Mouse (Mus musculus) lung, postnatal 36 days (tissue): ENCODE results near the gene Hdac5.

Experiments used
- DNase-seq: peaks from one replicate; pipeline ENCODE4 v3.0.0; 2022; ENCODE audit warnings: mixed read lengths

Hdac5 gene

GRCm38 (mm10) chr11:102230006-102230741 is at the start of gene Hdac5:
Gene Hdac5 (minus strand): TSS chr11:102230166.
- peak; percentile 100 for DNase-seq

GRCm38 (mm10) chr11:102279595-102279994 is 49.6 kb upstream of the Hdac5 start:
- no peak for DNase-seq

GRCm38 (mm10) chr11:102277754-102278153 is 47.8 kb upstream of the Hdac5 start:
- DNase-seq, result no peak

GRCm38 (mm10) chr11:102276411-102276915 is 46.5 kb upstream of the Hdac5 start:
- no peak for DNase-seq

GRCm38 (mm10) chr11:102268520-102269244 is 38.7 kb upstream of the Hdac5 start, which contains the start of gene Asb16:
Gene Asb16 (plus strand): TSS chr11:102268743.
- no peak for DNase-seq

GRCm38 (mm10) chr11:102267480-102267879 is 37.5 kb upstream of the Hdac5 start:
- peak; percentile 85 for DNase-seq

- no peak for DNase-seq
These were observed 36.8 kb upstream of the Hdac5 start for GRCm38 (mm10) chr11:102266631-102267355.

- DNase-seq, result no peak
These were observed 35.9 kb upstream of the Hdac5 start for GRCm38 (mm10) chr11:102265816-102266215.

- no peak for DNase-seq
These were observed 33.2 kb upstream of the Hdac5 start for GRCm38 (mm10) chr11:102263211-102263610.

- DNase-seq, result no peak
These were observed 28.6 kb upstream of the Hdac5 start for GRCm38 (mm10) chr11:102258521-102258920.

GRCm38 (mm10) chr11:102258095-102258494 is 28.1 kb upstream of the Hdac5 start:
- no peak for DNase-seq

GRCm38 (mm10) chr11:102257514-102257913 is 27.5 kb upstream of the Hdac5 start:
- DNase-seq, result peak; percentile 34

- no peak for DNase-seq
These were observed 19.6 kb upstream of the Hdac5 start for GRCm38 (mm10) chr11:102249351-102250090.

- DNase-seq, result peak; percentile 97
These were observed 18.8 kb upstream of the Hdac5 start, which contains the start of gene BC030867 for GRCm38 (mm10) chr11:102248630-102249230. Gene BC030867 (plus strand): TSS chr11:102248882.

GRCm38 (mm10) chr11:102246871-102247270 is 16.9 kb upstream of the Hdac5 start:
- no peak for DNase-seq

- DNase-seq, result peak; percentile 30
These were observed 16.3 kb upstream of the Hdac5 start for GRCm38 (mm10) chr11:102246273-102246635.

GRCm38 (mm10) chr11:102245581-102246272 is 15.8 kb upstream of the Hdac5 start:
- no peak for DNase-seq

GRCm38 (mm10) chr11:102244926-102245449 is 15.0 kb upstream of the Hdac5 start:
- peak; percentile 52 for DNase-seq

- DNase-seq, result no peak
These were observed 11.9 kb upstream of the Hdac5 start for GRCm38 (mm10) chr11:102241874-102242273.

- DNase-seq, result no peak
These were observed 11.3 kb upstream of the Hdac5 start for GRCm38 (mm10) chr11:102241246-102241645.

- no peak for DNase-seq
These were observed 10.7 kb upstream of the Hdac5 start for GRCm38 (mm10) chr11:102240636-102241035.
